Mouse (Mus musculus) kidney, embryonic 15.5 days (tissue): Measurements from ENCODE around the gene Gm20696. TPM values are rescaled to one million over a fixed set of nuclear protein-coding genes. Genes with fewer than 3 reads are reported as not detected.

ENCODE experiments used
- ATAC-seq: fragments of 200-750 bp; cut with Nextera tagmentation; replicated peaks from 2 replicates; pipeline ENCODE4 v1.8.0; 2017; ENCODE audit warnings: moderate TSS enrichment; ENCODE audit not compliant: low FRiP score
- H3K27ac ChIP-seq: fragments of 300-500 bp; sonication (generic); 2 replicates; pipeline ENCODE4 v1.5.1; 2015; ENCODE audit warnings: mild to moderate bottlenecking, inconsistent platforms
- H3K27me3 ChIP-seq: fragments of 300-500 bp; sonication (generic); 2 replicates; pipeline ENCODE4 v1.6.1; 2015; ENCODE audit warnings: inconsistent platforms
- H3K36me3 ChIP-seq: fragments of 300-500 bp; sonication (generic); 2 replicates; pipeline ENCODE4 v1.6.1; 2015; ENCODE audit warnings: inconsistent platforms
- H3K4me1 ChIP-seq: fragments of 300-500 bp; sonication (generic); 2 replicates; pipeline ENCODE4 v1.6.1; 2015; ENCODE audit warnings: inconsistent platforms
- H3K4me2 ChIP-seq: fragments of 300-500 bp; sonication (generic); 2 replicates; pipeline ENCODE4 v1.6.1; 2015; ENCODE audit warnings: moderate library complexity, mild to moderate bottlenecking, inconsistent platforms
- H3K4me3 ChIP-seq: fragments of 300-500 bp; sonication (generic); replicated peaks from 2 replicates; pipeline ENCODE4 v1.5.1; 2015; ENCODE audit warnings: mild to moderate bottlenecking, inconsistent platforms
- H3K9ac ChIP-seq: fragments of 300-500 bp; sonication (generic); 2 replicates; pipeline ENCODE4 v1.6.1; 2015; ENCODE audit warnings: mild to moderate bottlenecking, inconsistent platforms
- H3K9me3 ChIP-seq: fragments of 300-500 bp; sonication (generic); replicated peaks from 2 replicates; pipeline ENCODE4 v1.6.1; 2016; ENCODE audit warnings: inconsistent platforms
- WGBS: fragments of 180-500 bp; shearing (Covaris S2); methylation state at CpG from one replicate; pipeline ENCODE4 v1.1.7; 2015; ENCODE audit warnings: mixed read lengths; 5-methylcytosine and 5-hydroxymethylcytosine counted together
- polyA plus RNA-seq: library from polyadenylated mRNA; unstranded; fragments of >200 nt; fragmentation: Nextera tagmentation; extraction: Ambion mirVana; gene quantifications from 2 replicates; pipeline ENCODE4 v1.2.1, GENCODE M21; 2015

Gene Gm20696
- polyA plus RNA-seq, 1 experiment from 2014 or later: 4.0 TPM

DNA sequence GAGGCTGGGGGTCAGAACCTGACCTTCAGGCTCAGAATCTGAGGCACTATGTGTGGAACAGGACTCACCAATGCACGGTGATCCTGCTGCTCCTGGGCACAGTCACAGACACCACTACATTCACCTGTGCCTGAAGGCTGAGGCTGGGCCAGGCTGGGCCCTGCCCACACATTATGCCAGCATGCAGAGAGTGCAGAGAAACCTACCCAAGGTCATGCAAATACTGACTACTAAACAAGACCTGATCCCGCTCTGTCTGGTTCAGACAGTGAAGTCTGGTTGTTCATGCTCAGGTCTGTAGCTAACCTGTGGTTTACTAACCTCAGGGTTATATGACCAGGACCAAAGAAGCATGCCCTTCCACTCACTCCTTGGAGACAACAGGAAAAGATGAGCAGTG lies 163.9 kb downstream of the Gm20696 start:
- no peaks in the 10 kb centered on the region for H3K27me3 ChIP-seq
- WGBS: 73% methylated on average over 2 of the region's 2 CpGs
- no peak for ATAC-seq
- no peak overlapping the region for H3K27ac ChIP-seq
- no peak overlapping the region for H3K9ac ChIP-seq
- H3K4me3 ChIP-seq: no peak overlapping the region
- 0 out of 2 replicates have a peak, but pooled peaks cover 15% of the 10 kb centered on the region for H3K4me1 ChIP-seq
- no peaks in the 10 kb centered on the region for H3K9me3 ChIP-seq
- peaks cover 29% of the 10 kb centered on the region for H3K36me3 ChIP-seq
- H3K4me2 ChIP-seq: no peak overlapping the region

DNA sequence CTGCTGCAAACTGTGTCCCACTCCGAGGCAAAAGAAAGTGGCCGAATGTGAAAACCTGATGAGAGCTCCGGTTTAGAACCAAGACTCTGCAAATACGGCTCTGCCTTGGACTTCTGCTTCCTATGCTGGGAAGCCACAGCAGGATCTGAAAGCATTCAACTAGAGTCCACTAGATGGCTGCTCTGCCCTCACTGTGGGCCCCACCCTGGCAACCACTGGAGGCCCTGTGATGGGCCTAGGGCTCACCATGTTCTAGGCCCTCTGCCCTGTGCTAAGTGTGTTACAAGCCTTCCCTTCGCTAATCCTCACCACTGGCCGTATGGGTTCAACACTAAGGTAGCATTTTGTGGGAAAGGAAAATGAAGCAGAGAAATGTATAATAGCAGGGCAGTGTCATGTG lies 164.3 kb downstream of the Gm20696 start:
- Histone ChIP-seq H3K9me3 (no peaks in the 10 kb centered on the region), H3K27ac (no peak overlapping the region), H3K36me3 (peaks cover 29% of the 10 kb centered on the region), H3K4me1 (peaks cover 15% of the 10 kb centered on the region), H3K4me3 (no peak overlapping the region), H3K9ac (no peak overlapping the region), H3K27me3 (no peaks in the 10 kb centered on the region), H3K4me2 (no peak overlapping the region)
- 88% methylated on average over 6 of the region's 6 CpGs for WGBS
- no peak for ATAC-seq

DNA sequence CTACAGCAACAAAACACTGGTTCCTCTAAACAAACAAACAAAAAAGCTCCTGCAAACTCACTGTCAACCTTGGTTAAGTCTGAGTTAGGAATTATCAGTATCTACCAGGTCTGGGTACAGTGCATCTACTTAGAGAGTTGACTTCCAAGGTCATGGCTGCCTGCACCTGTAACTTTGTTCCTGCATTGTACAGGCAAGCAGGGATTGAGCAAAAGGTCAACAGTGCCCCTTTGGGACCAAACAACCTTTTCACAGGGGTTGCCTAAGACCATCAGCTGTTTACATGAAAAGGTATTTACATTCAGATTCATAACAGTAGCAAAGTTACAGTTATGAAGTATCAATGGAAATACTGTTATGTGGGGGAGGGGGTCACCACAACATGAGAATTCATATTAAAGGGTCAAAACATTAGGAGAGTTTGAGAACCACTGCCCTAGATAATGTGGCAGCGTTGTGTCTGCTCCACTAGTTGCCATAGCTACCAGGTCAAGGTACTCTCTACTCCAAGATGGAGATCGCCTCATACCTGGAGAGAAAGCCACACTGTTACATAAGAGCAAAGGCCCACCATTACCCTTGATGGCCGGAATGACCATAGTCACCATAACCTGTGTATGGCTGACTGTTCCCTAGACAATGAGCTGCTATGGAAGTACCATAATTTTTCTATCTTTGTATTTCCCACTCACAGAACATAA lies 165.9 kb downstream of the Gm20696 start:
- no peak overlapping the region for H3K9ac ChIP-seq
- no peak overlapping the region for H3K4me3 ChIP-seq
- H3K9me3 ChIP-seq: no peaks in the 10 kb centered on the region
- peaks cover 29% of the 10 kb centered on the region for H3K4me1 ChIP-seq
- no peak overlapping the region for H3K4me2 ChIP-seq
- peaks cover 17% of the 10 kb centered on the region for H3K36me3 ChIP-seq
- no peak overlapping the region for H3K27ac ChIP-seq
- 92% methylated on average over 3 of the region's 3 CpGs for WGBS
- no peaks in the 10 kb centered on the region for H3K27me3 ChIP-seq
- no peak for ATAC-seq

DNA sequence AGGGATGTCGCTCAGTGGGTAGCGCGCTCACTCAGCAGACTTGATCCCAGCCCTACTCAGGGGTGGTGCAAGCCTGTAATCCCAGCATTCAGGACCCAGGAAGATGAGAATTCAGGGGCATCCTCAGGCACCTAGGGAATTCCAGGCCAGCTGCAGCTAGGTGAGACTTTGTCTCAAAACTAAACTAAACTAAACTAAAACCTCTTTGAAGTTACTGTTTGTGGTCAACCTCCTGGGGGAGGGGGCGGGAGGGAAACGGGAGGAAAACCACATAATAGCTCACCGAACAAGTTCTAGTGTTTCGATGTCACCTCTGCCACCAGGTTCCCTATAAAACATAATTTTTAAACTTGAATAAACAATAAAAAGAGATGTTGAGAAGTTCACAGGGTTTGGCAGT lies 168.5 kb downstream of the Gm20696 start:
- H3K9ac ChIP-seq: no peak overlapping the region
- H3K4me3 ChIP-seq: no peak overlapping the region
- H3K27ac ChIP-seq: no peak overlapping the region
- 65% methylated on average over 7 of the region's 7 CpGs for WGBS
- H3K9me3 ChIP-seq: no peaks in the 10 kb centered on the region
- H3K27me3 ChIP-seq: no peaks in the 10 kb centered on the region
- no peak for ATAC-seq
- no peak overlapping the region for H3K4me2 ChIP-seq
- H3K4me1 ChIP-seq: peaks cover 30% of the 10 kb centered on the region
- H3K36me3 ChIP-seq: 0 out of 2 replicates have a peak, but pooled peaks cover 4% of the 10 kb centered on the region

DNA sequence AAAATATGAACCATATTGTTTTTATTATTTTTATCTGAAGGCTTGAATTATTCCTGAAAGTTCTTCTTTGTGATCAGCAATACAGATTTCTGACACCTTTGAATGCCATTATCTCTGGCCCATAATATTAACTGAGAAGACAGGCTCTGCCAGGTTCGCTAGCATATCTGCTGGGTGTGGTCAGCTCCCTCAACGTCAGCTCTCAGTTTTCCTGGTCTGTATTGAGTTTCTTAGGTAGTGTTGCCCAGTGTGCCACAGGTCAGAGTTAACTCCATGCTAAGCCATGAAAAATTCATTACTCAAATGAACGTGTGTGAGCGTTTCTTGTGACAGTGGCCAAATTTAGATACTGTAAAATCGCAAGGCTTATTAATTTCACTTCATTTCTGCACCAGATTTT lies 170.5 kb downstream of the Gm20696 start:
- Histone ChIP-seq H3K27me3 (no peaks in the 10 kb centered on the region), H3K27ac (no peak overlapping the region), H3K36me3 (0 out of 2 replicates have a peak, but pooled peaks cover 4% of the 10 kb centered on the region), H3K4me3 (no peak overlapping the region), H3K4me1 (peaks cover 40% of the 10 kb centered on the region), H3K9me3 (no peaks in the 10 kb centered on the region), H3K9ac (no peak overlapping the region), H3K4me2 (no peak overlapping the region)
- no peak for ATAC-seq
- WGBS: 56% methylated on average over 5 of the region's 5 CpGs

DNA sequence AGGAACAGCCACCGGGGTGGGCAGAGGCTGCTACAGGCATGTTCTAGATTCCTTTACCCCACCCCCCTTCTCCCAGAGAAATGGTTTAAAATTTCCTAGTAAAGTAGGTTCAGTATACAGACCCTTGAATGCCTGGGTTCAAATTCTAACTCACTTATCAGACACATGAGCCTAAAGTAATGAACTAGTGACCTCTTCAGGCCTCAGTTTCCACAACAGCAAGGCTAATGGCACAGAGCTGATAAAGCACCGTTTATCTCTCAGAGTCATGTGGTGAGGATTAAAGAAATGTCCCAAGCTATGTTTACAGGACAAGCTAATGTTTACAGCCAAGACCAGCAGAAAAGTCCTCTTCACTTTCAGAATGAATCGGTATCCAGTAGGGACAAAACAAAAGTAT lies 173.7 kb downstream of the Gm20696 start:
- Histone ChIP-seq H3K9me3 (no peaks in the 10 kb centered on the region), H3K27ac (no peak overlapping the region), H3K4me1 (peaks cover 61% of the 10 kb centered on the region), H3K4me2 (no peak overlapping the region), H3K27me3 (no peaks in the 10 kb centered on the region), H3K4me3 (no peak overlapping the region), H3K9ac (no peak overlapping the region), H3K36me3 (no peaks in the 10 kb centered on the region)
- 46% methylated on average over 3 of the region's 3 CpGs for WGBS
- ATAC-seq: no peak

DNA sequence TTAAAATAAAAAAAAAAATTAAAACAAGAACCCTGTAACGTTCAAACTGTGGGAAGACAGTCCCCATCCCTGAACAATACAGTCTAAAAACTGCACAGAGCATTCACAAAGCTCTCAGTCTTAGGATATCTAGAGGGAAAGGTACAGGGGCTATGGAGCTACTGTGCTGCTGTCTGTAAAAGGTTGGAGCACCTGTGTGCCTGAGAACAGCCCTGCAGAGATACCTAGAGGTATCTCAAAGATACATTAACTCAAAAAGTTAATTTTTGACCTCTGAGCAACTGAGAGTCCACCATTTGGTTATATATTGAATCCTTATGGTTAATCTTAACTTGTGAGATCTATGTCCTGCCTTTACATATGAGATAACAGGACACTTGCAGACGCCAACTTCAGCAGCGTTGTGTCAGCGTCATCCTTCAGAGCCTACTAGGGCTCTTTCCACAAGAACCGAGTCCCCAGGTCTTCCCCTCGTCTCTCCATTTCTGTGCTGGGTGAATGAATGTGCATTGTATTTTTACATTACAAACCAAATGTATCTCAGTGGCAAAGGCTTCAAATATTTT lies 174.5 kb downstream of the Gm20696 start:
- no peak overlapping the region for H3K4me2 ChIP-seq
- H3K9ac ChIP-seq: no peak overlapping the region
- no peaks in the 10 kb centered on the region for H3K36me3 ChIP-seq
- no peak overlapping the region for H3K4me3 ChIP-seq
- H3K27me3 ChIP-seq: no peaks in the 10 kb centered on the region
- 62% methylated on average over 6 of the region's 6 CpGs for WGBS
- no peaks in the 10 kb centered on the region for H3K9me3 ChIP-seq
- peak overlapping the region; percentile 56 for H3K27ac ChIP-seq
- peak; percentile 54 for ATAC-seq
- H3K4me1 ChIP-seq: peaks cover 55% of the 10 kb centered on the region

DNA sequence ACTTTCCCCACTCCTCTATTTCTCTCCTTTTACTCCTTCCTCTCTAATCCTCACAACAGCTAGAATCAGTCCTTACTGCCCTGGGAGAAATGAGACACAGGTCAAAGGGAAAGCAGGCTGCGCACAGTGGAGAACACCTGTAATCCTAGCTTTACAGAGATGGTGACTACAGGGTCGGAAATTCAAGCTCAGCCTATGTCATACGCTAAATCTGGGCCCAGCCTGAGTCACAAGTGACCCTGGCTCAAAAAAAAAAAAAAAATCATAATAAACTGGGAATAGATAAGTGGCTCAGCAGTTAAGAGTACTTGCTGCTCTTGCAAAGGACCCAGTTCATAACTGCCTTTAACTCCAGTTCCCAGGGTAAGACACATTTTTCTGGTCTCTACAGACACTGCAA lies 175.5 kb downstream of the Gm20696 start:
- Histone ChIP-seq H3K4me3 (no peak overlapping the region), H3K4me2 (no peak overlapping the region), H3K9ac (no peak overlapping the region), H3K36me3 (0 out of 2 replicates have a peak, but pooled peaks cover 3% of the 10 kb centered on the region), H3K27me3 (no peaks in the 10 kb centered on the region), H3K4me1 (peaks cover 48% of the 10 kb centered on the region), H3K9me3 (no peaks in the 10 kb centered on the region), H3K27ac (peak overlapping the region; percentile 56; the same call in 1 of the 2 replicates)
- 65% methylated on average over 3 of the region's 3 CpGs for WGBS
- no peak for ATAC-seq

DNA sequence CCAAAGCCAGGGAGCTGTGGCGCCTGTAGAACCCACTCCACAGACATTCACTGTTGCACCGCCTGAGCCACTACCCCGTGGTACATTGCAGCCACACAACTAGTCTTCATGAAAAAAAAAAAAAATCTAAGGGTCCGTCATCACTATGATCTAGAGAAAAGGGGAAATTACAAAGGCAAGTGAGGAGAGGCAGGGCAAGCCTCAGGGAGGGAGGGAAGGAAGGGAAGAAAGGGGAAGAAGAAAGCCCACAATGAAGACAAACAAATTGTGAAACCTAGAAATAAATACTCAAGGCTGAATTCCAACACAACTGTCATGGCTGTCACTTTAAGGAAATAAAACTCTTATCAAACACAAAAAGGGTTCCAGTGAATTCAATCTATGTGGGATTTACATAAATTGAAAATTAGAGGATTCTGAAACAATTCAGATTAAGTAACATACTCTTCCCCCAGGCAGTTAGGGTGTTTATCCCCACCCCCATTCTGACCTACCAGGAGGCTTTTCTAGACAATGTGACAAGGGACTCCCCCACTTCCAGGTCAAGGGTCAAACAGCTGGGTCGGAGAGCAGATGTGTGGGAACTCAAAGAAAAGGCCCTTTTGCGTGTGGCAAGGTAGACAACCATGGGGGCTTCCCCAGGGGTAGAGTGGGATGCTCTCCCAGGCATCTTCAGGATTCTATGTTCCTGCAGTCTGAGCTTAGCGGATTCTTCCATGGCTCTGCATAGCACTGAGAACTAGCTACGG lies 176.5 kb downstream of the Gm20696 start:
- Histone ChIP-seq H3K4me2 (no peak overlapping the region), H3K4me3 (no peak overlapping the region), H3K36me3 (0 out of 2 replicates have a peak, but pooled peaks cover 3% of the 10 kb centered on the region), H3K27me3 (no peaks in the 10 kb centered on the region), H3K27ac (peak overlapping the region; percentile 48), H3K4me1 (peaks cover 54% of the 10 kb centered on the region), H3K9me3 (no peaks in the 10 kb centered on the region), H3K9ac (no peak overlapping the region)
- 73% methylated on average over 8 of the region's 8 CpGs for WGBS
- no peak for ATAC-seq

DNA sequence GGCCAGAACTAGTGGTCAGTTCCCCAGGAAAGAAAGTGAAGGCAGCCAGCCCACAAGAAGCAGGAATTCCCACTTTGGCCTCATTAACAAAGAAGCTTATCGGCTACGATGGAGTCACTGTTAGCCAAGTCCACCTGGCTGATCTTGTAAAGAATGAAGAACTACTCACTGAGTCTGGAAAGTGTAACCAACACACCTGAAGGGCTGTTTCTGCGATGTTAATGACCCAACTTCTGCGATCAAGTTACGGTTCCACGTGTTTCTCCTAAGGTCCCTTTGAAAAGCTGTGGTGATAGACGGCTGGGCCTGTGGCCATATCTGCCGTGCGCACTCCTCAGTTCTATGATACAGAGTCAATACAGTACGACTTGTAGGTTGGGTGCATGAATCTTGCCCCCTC lies 177.2 kb downstream of the Gm20696 start:
- 61% methylated on average over 10 of the region's 10 CpGs for WGBS
- H3K4me1 ChIP-seq: peaks cover 60% of the 10 kb centered on the region

DNA sequence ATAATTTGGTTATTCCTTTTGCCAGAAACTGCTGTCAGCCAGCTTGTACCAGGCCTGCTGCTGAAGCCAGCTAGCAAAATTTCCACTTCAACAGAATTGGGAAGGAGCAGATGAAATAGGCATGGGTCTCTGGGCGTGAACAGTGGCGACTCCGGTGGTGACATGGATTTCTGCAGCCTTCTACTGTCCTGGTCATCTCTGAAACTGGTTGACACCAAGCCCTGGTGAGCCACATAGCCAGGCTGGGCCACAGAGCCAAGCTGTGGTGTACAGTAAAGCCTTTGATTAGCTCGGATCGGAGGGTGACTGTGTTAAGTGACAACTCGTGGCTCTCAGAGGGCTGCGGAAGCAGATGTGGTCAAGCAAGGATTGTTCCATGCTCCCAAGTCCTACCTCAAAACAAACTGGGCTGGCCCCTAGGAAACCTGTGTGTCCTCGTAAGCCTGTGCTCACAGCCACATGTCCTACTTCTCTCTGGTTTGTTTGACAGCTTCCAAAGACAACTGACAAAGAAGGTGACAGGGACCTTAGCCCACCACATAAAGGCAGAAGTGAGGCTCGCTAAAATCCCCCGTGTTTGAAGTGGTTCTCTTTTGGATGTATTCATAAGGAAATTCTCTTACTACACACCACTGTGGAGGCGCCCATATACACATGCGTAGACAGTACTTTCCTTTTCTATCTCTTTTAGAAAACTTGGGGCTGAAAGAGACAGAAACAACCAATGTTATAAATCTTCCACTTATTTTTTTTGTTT lies 180.5 kb downstream of the Gm20696 start:
- Histone ChIP-seq H3K9ac (no peak overlapping the region), H3K4me1 (peaks cover 73% of the 10 kb centered on the region), H3K36me3 (0 out of 2 replicates have a peak, but pooled peaks cover 3% of the 10 kb centered on the region), H3K27ac (peak overlapping the region; percentile 94), H3K4me3 (no peak overlapping the region), H3K4me2 (peak overlapping the region; percentile 48), H3K27me3 (no peaks in the 10 kb centered on the region), H3K9me3 (no peaks in the 10 kb centered on the region)
- no peak for ATAC-seq
- 60% methylated on average over 12 of the region's 12 CpGs for WGBS

More for the DNA sequence above, 177.2 kb downstream of the Gm20696 start:
- peak overlapping the region; percentile 48 for H3K27ac ChIP-seq
- H3K9ac ChIP-seq: no peak overlapping the region
- no peak overlapping the region for H3K4me2 ChIP-seq
- no peak overlapping the region for H3K4me3 ChIP-seq
- 0 out of 2 replicates have a peak, but pooled peaks cover 3% of the 10 kb centered on the region for H3K36me3 ChIP-seq
- H3K27me3 ChIP-seq: no peaks in the 10 kb centered on the region
- ATAC-seq: no peak
- H3K9me3 ChIP-seq: no peaks in the 10 kb centered on the region
